Mouse (Mus musculus) heart, adult 11 months (tissue): ENCODE results near the gene Gnat2.
A peak's percentile ranks its signal among the peaks of the same experiment; 100 is the strongest.

ENCODE experiments used
- DNase-seq: peaks from one replicate; pipeline ENCODE4 v3.0.0; 2022

The Gnat2 gene

GRCm38 (mm10) chr3:108085281-108085720 lies 7.3 kb upstream of the Gnat2 start:
- DNase-seq, result peak; percentile 100

GRCm38 (mm10) chr3:108085721-108086469 lies 6.7 kb upstream of the Gnat2 start:
- DNase-seq, result peak; percentile 99

GRCm38 (mm10) chr3:108086470-108086979 lies 6.1 kb upstream of the Gnat2 start, which contains the start of gene Ampd2:
Ampd2 (minus strand) TSS chr3:108086651.
- DNase-seq, result peak; percentile 99

GRCm38 (mm10) chr3:108087329-108087728 lies 5.3 kb upstream of the Gnat2 start:
- peak; percentile 93 for DNase-seq

- DNase-seq, result no peak
These were observed 3.7 kb upstream of the Gnat2 start for GRCm38 (mm10) chr3:108088842-108089380.

GRCm38 (mm10) chr3:108089916-108090315 lies 2.7 kb upstream of the Gnat2 start:
- no peak for DNase-seq

- DNase-seq, result no peak
These were observed 2.0 kb upstream of the Gnat2 start for GRCm38 (mm10) chr3:108090561-108090960.

- no peak for DNase-seq
These were observed 559 bp upstream of the Gnat2 start for GRCm38 (mm10) chr3:108092030-108092429.

GRCm38 (mm10) chr3:108093306-108093705 lies 717 bp downstream of the Gnat2 start:
- no peak for DNase-seq

- no peak for DNase-seq
These were observed 1.6 kb downstream of the Gnat2 start for GRCm38 (mm10) chr3:108094146-108094545.

- DNase-seq, result no peak
These were observed 2.6 kb downstream of the Gnat2 start for GRCm38 (mm10) chr3:108094976-108095760.

GRCm38 (mm10) chr3:108096226-108096625 lies 3.6 kb downstream of the Gnat2 start:
- no peak for DNase-seq

- no peak for DNase-seq
These were observed 4.1 kb downstream of the Gnat2 start for GRCm38 (mm10) chr3:108096726-108097125.

GRCm38 (mm10) chr3:108097656-108098055 lies 5.1 kb downstream of the Gnat2 start:
- DNase-seq, result no peak

- DNase-seq, result no peak
These were observed 5.7 kb downstream of the Gnat2 start for GRCm38 (mm10) chr3:108098316-108098715.

- DNase-seq, result no peak
These were observed 9.0 kb downstream of the Gnat2 start for GRCm38 (mm10) chr3:108101594-108101993.

GRCm38 (mm10) chr3:108102075-108102474 lies 9.5 kb downstream of the Gnat2 start:
- DNase-seq, result no peak

GRCm38 (mm10) chr3:108105281-108105680 lies 12.7 kb downstream of the Gnat2 start:
- DNase-seq, result no peak

- DNase-seq, result peak; percentile 87
These were observed 18.7 kb downstream of the Gnat2 start for GRCm38 (mm10) chr3:108111320-108111719.

GRCm38 (mm10) chr3:108112246-108112645 lies 19.7 kb downstream of the Gnat2 start:
- peak; percentile 81 for DNase-seq

GRCm38 (mm10) chr3:108112666-108113065 lies 20.1 kb downstream of the Gnat2 start:
- DNase-seq, result peak; percentile 60

GRCm38 (mm10) chr3:108113591-108114289 lies 21.2 kb downstream of the Gnat2 start:
- DNase-seq, result peak; percentile 90

- peak; percentile 68 for DNase-seq
These were observed 24.9 kb downstream of the Gnat2 start for GRCm38 (mm10) chr3:108117465-108117864.
